Mouse (Mus musculus) thymus, adult 2 months (tissue): ENCODE results near the gene Kctd6. TPM values are rescaled to one million over a fixed set of nuclear protein-coding genes. Genes with fewer than 3 reads are reported as not detected.

Experiments
- DNase-seq: peaks from one replicate; pipeline ENCODE4 v3.0.0; 2021
- H3K27ac ChIP-seq: fragments of 200-500 bp; 2 replicates; pipeline ENCODE4 v1.5.1; 2012; ENCODE audit warnings: low read length, control low read depth; ENCODE audit not compliant: control insufficient read depth, insufficient read depth
- H3K27me3 ChIP-seq: fragments of 200-500 bp; 2 replicates; pipeline ENCODE4 v1.6.1; 2012; ENCODE audit warnings: mild to moderate bottlenecking, low read length, moderate library complexity, mixed read lengths; ENCODE audit not compliant: control insufficient read depth, insufficient read depth
- H3K36me3 ChIP-seq: fragments of 200-500 bp; 2 replicates; pipeline ENCODE4 v1.6.1; 2012; ENCODE audit warnings: mild to moderate bottlenecking, low read length, moderate library complexity; ENCODE audit not compliant: control insufficient read depth, insufficient read depth
- H3K4me1 ChIP-seq: fragments of 200-500 bp; replicated peaks from 2 replicates; pipeline ENCODE4 v1.6.1; 2012; ENCODE audit warnings: low read length; ENCODE audit not compliant: control insufficient read depth, insufficient read depth
- H3K4me3 ChIP-seq: fragments of 200-500 bp; 2 replicates; pipeline ENCODE4 v1.5.1; 2012; ENCODE audit warnings: mild to moderate bottlenecking, low read length, control low read depth, moderate library complexity; ENCODE audit not compliant: control insufficient read depth, insufficient read depth
- CTCF ChIP-seq: fragments of 200-500 bp; IDR thresholded peaks from 2 replicates; pipeline ENCODE4 v1.5.1; 2012; ENCODE audit warnings: mild to moderate bottlenecking, control low read depth, low read length, moderate library complexity, borderline replicate concordance; ENCODE audit not compliant: control insufficient read depth, poor library complexity, insufficient read depth; ENCODE audit errors: extremely low read depth
- POLR2A ChIP-seq: fragments of 200-500 bp; IDR thresholded peaks from 2 replicates; pipeline ENCODE4 v1.6.1; 2012; ENCODE audit warnings: mild to moderate bottlenecking, low read length, control low read depth, moderate library complexity; ENCODE audit not compliant: control insufficient read depth, poor library complexity, insufficient read depth; ENCODE audit errors: extremely low read depth
- WGBS: fragments of 180-500 bp; shearing (Covaris S2); methylation state at CpG from one replicate; pipeline ENCODE4 v1.1.7; 2018; 5-methylcytosine and 5-hydroxymethylcytosine counted together
- polyA plus RNA-seq: library from polyadenylated mRNA; depleted of rRNA; stranded (reverse); fragments of >200 nt; gene quantifications from 2 replicates; pipeline ENCODE4 v1.2.3, GENCODE M21; 2012

The Kctd6 gene
- polyA plus RNA-seq, 1 experiment: 6.6 TPM

GRCm38 (mm10) chr14:8201715-8202114 is 12.2 kb upstream of the Kctd6 start:
- WGBS: 92% methylated on average over 3 of the region's 3 CpGs
- Histone ChIP-seq H3K27me3 (no peaks in the 10 kb centered on the region), H3K27ac (no peak overlapping the region), H3K36me3 (no peaks in the 10 kb centered on the region), H3K4me1 (no peaks in the 10 kb centered on the region), H3K4me3 (no peak overlapping the region)
- TF ChIP-seq POLR2A: no peak
- no peak for TF ChIP-seq CTCF
- DNase-seq: no peak

GRCm38 (mm10) chr14:8206179-8206910 is 7.6 kb upstream of the Kctd6 start:
- no peak for TF ChIP-seq POLR2A
- no peak for TF ChIP-seq CTCF
- no peaks in the 10 kb centered on the region for H3K4me1 ChIP-seq
- no peak overlapping the region for H3K4me3 ChIP-seq
- WGBS: 79% methylated on average over 9 of the region's 9 CpGs
- no peaks in the 10 kb centered on the region for H3K36me3 ChIP-seq
- no peak for DNase-seq
- H3K27me3 ChIP-seq: no peaks in the 10 kb centered on the region
- H3K27ac ChIP-seq: no peak overlapping the region

GRCm38 (mm10) chr14:8207105-8207504 is 6.8 kb upstream of the Kctd6 start:
- 81% methylated on average over 5 of the region's 5 CpGs for WGBS

GRCm38 (mm10) chr14:8207543-8207942 is 6.4 kb upstream of the Kctd6 start:
- H3K27ac ChIP-seq: no peak overlapping the region
- no peaks in the 10 kb centered on the region for H3K36me3 ChIP-seq
- no peaks in the 10 kb centered on the region for H3K4me1 ChIP-seq
- H3K27me3 ChIP-seq: no peaks in the 10 kb centered on the region
- no peak for DNase-seq
- WGBS: 94% methylated on average over 5 of the region's 5 CpGs
- no peak for TF ChIP-seq POLR2A
- TF ChIP-seq CTCF: no peak
- H3K4me3 ChIP-seq: no peak overlapping the region

More at GRCm38 (mm10) chr14:8207105-8207504, 6.8 kb upstream of the Kctd6 start:
- no peaks in the 10 kb centered on the region for H3K36me3 ChIP-seq
- H3K4me1 ChIP-seq: no peaks in the 10 kb centered on the region
- TF ChIP-seq POLR2A: no peak
- TF ChIP-seq CTCF: no peak
- no peaks in the 10 kb centered on the region for H3K27me3 ChIP-seq
- no peak overlapping the region for H3K4me3 ChIP-seq
- H3K27ac ChIP-seq: no peak overlapping the region
- no peak for DNase-seq

- Histone ChIP-seq H3K4me1 (peaks cover 3% of the 10 kb centered on the region), H3K4me3 (no peak overlapping the region), H3K36me3 (no peaks in the 10 kb centered on the region), H3K27me3 (no peaks in the 10 kb centered on the region), H3K27ac (no peak overlapping the region)
- no peak for DNase-seq
- 92% methylated on average over 3 of the region's 3 CpGs for WGBS
- TF ChIP-seq POLR2A: no peak
- no peak for TF ChIP-seq CTCF
Observed at GRCm38 (mm10) chr14:8208876-8209275, 5.1 kb upstream of the Kctd6 start.

GRCm38 (mm10) chr14:8209896-8210295 is 4.0 kb upstream of the Kctd6 start:
- TF ChIP-seq CTCF: no peak
- TF ChIP-seq POLR2A: no peak
- H3K27ac ChIP-seq: no peak overlapping the region
- no peak for DNase-seq
- H3K4me1 ChIP-seq: peaks cover 3% of the 10 kb centered on the region
- no peak overlapping the region for H3K4me3 ChIP-seq
- WGBS: 95% methylated on average over 2 of the region's 2 CpGs
- H3K36me3 ChIP-seq: no peaks in the 10 kb centered on the region
- no peaks in the 10 kb centered on the region for H3K27me3 ChIP-seq

- no peak for DNase-seq
- Histone ChIP-seq H3K27ac (no peak overlapping the region), H3K4me3 (no peak overlapping the region), H3K27me3 (no peaks in the 10 kb centered on the region), H3K36me3 (no peaks in the 10 kb centered on the region), H3K4me1 (peaks cover 6% of the 10 kb centered on the region)
- TF ChIP-seq POLR2A: no peak
- no peak for TF ChIP-seq CTCF
- 90% methylated on average over 2 of the region's 2 CpGs for WGBS
Observed at GRCm38 (mm10) chr14:8212996-8213395, 944 bp upstream of the Kctd6 start.
